Mouse (Mus musculus) cerebellum, adult 2 months (tissue): ENCODE results near the gene Ifit1bl1.

Experiments used
- CTCF ChIP-seq: fragments of 200-500 bp; IDR thresholded peaks from 2 replicates; pipeline ENCODE4 v1.5.1; 2011; ENCODE audit warnings: low read depth, mild to moderate bottlenecking, control low read depth, low read length, moderate library complexity, borderline replicate concordance; ENCODE audit not compliant: insufficient read depth
- POLR2A ChIP-seq: fragments of 200-500 bp; IDR thresholded peaks from 2 replicates; pipeline ENCODE4 v1.6.1; 2011; ENCODE audit warnings: low read length, control low read depth, borderline replicate concordance; ENCODE audit not compliant: insufficient read depth

GRCm38 (mm10) chr19:34550534-34551223 lies 51.1 kb downstream of the Ifit1bl1 start, which contains the start of gene Ifit2:
- TF ChIP-seq CTCF = peak; percentile 53
- no peak for TF ChIP-seq POLR2A
